Mouse (Mus musculus) kidney, adult 9 months (tissue): ENCODE measurements around the gene Chrm3.

Experiments
- DNase-seq: peaks from one replicate; pipeline ENCODE4 v3.0.0; 2022

Chrm3 gene

DNA sequence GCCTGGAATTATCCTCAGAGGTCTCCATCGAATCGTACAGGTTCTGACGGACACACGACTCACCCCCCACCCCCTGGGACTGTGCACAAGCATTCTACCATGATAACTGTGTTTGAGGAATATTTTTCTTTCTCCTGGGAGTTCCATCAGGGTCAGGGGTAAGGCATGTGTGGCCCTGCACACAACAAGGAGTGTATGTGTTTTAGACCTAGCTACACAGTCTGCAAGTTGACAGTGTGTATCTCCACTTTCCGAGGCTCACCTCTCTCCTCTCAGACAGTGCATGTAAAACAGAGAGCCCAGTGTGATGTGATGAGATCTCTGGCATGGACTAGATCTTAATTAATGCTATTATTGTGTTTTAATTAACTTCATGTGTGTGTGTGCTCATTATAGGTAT lies 472.4 kb downstream of the Chrm3 start:
- no peak for DNase-seq

DNA sequence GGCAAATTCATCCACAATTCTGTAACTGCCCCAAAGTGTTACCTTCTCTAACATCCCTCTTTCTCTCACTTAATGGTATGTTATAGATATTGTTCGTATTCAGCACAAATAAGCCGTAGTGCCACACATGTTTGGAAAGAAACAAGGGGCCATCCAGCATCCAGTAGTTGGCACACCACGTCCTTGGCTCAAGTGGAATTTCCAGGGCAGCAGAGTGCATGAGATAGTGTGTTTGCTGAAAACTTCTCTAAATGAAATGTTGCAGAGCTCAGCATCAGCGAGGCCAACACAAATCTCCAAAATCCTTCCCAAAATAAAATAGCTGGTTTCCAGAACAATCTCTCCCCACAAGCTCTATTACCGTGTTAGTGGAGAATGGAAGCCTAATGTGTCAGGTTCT lies 473.4 kb downstream of the Chrm3 start:
- no peak for DNase-seq

DNA sequence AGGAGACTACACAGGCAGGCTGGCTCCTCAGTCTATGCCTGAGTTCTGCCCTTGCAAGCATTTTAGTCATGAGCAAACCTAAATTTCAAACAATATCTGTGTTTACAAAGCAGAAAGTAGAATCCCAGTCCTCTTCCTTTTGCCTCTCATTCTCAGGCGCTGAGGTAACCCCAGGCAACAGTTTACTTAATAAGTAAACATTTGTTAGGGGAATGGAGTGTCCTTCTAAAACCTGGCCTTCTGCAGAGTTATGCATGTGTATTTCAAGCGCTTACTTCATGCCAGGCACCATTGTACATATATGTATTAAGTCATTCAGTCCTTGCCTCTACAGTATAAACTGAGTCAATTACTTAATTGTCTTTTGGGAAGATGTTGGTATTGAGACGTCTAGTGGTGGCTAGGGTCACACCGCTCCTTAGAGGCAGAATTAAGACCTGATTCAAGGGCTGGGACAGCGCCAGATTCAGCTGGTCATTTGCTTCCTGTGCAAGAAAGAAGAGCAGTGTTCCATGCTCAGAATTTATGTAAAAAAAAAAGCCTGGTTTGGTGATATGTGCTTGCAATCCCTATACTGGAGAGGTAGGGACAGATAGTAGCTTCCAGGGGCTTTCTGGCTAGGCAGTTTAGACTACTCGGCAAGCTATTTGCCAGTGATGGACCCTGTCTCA lies 474.0 kb downstream of the Chrm3 start:
- DNase-seq: no peak

DNA sequence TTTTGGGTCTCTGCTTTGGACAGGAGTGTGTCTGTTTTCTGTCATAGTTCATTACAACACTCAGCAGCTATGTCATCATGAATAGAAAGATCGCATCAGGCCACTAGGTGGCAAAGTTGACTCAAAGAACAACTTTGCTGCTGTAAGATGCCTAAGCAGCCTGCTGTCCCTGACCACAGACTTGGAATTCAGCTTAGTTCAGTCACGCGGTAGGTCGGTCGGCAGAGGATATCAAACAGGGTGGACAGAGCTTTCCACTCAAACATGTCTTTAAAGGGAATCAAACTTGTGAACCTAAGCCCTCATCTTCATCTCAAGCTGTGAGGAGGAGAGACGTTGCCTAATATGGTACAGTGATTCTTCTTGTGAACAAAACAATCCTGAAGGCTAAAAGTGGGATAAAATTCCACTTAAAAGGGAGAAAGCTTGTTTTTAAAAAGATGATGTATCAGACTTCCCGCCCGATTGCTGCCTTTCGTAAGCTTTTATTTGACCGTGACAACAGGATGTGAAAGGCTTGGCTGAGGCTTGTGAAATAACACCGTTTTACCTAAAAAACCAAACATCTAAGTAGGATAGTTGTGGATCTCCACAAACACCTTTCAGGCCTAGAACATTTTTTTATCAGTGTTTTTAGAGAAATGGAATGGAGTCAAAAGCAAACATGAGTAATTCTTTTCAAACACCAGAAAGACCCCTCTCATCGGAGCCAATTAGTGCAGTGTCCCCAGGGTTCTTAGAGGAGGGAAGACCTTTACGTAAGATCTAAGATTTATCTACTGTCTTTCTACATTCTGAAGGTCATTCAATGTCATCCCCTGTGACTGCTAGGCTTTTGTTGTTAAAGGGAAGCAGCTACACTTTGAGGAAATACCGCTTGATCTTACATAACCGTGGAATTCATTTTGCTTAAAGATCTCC lies 478.0 kb downstream of the Chrm3 start:
- DNase-seq: peak; percentile 84

DNA sequence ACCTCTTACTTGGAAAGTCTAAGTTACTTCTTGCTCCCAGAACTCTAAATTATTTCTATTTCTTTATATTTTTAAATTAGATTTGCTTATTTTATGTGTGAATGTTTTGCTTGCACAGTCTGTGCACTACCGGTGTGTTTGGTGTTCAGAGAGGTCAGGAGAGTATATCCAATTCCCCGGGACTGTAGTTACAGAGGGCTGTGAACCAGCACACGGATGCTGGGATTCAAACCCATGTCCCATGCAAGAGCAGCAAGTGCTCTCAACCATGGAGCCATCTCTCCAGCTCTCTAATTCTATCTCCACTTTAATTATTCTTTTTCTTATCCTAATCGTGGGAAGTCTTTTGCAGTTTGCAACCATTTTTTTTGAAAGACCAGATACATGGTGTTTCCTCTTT lies 478.7 kb downstream of the Chrm3 start:
- no peak for DNase-seq

DNA sequence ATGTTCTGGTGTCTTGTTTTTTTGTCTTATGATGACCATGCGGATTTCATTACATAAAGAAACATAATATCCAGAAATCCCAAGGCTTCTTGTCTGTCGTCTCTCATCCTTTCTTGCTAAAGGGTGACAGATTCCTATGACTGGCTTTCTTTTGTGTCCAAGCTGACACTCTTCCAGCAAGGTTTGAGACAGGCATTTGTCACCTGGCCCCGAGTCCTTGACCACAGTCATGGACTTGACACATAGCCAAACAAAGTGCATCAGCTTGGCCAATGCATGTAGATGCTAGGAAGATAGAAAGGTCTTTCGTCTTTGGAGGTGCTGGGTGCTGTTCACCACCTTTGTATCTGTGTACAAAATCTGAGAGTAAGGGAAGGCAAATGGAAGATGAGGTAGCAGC lies 480.2 kb downstream of the Chrm3 start:
- no peak for DNase-seq

DNA sequence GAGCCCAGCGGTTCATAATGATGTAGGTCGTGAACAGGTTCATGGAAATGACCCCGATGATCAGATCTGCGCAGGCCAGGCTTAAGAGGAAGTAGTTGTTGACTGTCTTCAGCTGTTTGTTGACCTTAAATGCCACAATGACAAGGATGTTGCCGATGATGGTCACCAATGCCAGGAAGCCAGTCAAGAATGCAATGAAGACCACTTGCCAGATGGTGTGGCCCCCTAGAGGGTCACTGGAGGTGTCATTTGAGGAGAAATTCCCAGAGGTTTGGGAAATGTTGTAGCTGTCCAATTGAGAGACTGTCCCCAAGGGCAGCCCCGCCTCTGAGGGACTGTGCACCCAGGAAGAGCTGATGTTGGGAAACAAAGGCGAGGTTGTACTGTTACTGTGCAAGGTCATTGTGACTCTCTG lies 482.0 kb downstream of the Chrm3 start:
- DNase-seq: no peak

DNA sequence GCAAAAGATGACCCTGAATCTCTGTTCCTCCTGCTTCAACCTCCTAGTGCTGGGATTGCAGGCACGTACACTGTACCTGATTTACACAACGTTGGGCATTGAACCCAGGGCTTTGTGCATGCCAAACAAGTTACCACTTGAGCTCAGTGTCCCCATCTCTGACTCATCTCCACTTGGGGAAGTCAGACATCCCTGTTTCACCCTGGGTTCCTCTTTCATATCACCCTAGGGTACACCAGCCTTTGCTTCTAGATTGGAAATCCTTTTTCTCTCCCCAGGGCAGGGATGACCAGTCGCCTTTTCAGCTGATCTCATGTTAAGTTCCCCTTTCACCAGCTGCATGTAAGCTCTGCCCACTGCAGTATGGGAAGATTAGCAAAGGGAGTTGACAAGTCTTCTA lies 487.3 kb downstream of the Chrm3 start:
- peak; percentile 15 for DNase-seq

DNA sequence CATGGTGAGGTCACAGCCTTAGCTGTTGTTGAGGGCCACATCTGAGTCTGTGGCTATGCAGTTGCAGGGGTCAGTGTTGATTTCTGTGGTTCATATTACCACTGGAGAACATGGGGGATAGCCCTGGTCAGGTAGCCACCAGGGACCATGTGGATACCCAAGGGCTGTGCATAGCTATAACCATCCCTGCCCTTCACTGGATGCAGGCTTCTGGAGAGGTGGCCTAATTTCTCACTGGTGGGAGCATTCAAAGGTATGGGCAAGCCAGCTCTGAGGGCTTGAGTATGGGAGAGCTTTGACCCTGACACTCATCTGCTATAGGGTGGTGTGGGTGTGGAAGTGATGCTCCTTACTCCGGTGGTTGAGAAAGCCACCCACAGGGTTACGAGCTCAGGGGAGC lies 494.5 kb downstream of the Chrm3 start:
- no peak for DNase-seq

DNA sequence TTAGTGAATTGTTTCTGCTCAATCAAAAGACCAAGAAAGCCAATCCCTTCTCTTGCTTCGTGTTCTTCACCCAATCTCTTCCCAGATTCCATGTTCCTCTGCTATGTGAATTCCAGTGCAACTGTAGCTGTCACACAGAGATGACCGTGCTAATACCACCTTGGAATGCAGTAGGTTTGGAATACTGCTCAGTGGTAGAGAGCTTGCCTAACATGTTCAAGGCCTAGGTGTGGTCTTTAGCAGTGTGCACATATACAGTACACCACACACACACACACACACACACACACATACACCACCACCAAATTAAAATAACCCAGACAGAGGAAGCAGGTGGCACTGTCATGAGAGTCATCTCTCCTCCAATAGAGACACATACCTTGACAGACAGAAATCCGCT lies 513.1 kb downstream of the Chrm3 start:
- DNase-seq: no peak

DNA sequence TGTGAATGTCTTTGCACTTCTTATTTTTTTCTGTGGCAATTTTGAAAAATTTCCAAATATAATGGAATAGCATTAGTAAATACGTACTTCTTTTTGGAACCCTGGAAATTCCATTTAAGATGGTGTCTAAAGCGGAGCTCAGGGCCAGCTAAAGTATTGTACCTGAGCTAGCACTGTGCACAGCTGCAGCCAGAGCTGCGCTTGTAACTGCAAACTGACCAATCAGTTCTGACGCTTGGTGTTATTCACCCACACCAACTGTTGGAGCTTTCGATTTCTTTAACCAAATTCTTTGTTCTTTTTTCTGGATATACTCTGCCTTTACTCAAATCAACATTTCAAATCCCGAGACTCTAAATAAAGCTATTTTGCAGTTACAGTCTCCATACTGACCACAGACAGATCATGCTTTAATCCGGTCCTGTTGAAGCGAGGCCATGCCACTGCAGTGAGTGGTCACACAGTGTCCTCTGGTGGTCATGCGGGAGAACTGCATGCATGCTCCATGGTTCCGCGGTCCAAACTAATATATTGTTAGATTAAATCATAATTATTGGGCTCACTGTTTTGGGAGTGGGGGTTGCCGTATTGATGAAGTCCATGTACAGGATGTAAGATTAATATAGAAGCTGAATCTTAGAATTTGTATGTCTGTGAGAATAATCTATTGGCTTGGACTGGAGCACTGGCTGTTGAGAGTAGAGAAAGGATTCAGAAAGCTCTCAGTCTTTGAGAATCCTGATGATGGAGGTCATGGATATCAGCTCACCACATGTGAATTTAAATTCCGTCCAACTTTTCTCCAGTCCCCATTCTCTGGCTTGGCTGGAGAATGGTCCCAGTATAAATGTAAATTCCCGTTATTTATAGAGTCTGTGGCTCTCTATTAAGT lies 513.9 kb downstream of the Chrm3 start:
- DNase-seq: peak; percentile 60

DNA sequence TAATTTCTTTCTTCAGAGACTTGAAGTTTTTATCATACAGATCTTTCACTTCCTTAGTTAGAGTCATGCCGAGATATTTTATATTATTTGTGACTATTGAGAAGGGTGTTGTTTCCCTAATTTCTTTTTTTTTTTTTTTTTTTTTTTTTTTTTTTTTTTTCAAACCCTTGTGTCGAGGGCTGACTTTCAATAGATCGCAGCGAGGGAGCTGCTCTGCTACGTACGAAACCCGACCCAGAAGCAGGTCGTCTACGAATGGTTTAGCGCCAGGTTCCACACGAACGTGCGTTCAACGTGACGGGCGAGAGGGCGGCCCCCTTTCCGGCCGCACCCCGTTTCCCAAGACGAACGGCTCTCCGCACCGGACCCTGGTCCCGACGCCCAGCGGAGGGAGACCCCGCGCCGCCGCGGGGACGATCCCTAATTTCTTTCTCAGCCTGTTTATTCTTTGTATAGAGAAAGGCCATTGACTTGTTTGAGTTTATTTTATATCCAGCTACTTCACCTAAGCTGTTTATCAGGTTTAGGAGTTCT lies 526.4 kb downstream of the Chrm3 start:
- peak; percentile 51 for DNase-seq

DNA sequence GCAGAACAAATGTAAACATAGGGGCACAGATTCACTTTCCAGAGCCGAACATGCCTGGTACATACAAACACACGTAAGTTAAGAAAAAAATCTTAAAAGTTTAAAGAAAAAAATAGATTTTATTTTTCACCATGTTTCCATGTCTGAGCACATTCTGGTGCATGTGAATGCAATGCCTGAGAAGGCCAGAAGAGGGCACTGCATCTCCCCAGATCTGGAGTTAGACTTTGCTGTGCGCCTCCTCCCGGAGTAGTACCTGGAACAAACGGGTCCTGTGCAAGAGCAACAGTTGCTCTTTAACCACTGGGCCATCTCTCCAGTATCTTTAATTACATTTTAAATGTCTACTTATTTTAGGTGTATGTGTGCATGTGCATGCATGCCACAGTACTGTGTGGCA lies 534.4 kb downstream of the Chrm3 start:
- DNase-seq: peak; percentile 47
